Mouse (Mus musculus): Measurements from ENCODE around the gene Serpinb9d. TPM values are rescaled to one million over a fixed set of nuclear protein-coding genes. Genes with fewer than 3 reads are reported as not detected.
"Not testable (repeated sequence)": the region's sequence is repeated elsewhere in the genome, so short reads cannot be mapped to it uniquely, and the experiment has no call there.

The Serpinb9d gene
- total RNA-seq (2021) = not detected
- long read RNA-seq, experiment 1 = 0 reads
- long read RNA-seq, experiment 2 = 0 reads

DNA sequence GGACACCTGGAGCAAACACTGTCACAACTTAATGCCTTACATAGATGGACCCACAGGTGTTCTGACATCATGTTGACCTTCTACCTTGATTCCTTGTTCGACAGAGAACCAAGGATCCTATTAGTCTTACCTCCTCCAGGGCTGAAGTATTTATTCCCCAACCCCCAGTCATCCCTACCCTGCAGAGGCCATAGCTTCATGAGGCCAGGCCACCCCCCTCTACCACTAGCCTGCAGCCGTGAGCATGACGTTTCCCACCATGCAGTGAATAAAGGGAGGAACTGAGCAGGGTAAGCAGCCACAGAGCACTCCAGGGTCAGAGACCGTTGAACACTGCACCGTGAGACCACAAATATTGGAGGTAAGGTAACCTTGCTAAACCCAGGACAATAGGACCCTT is at the start of gene Serpinb9d:
TSS of gene Serpinb9d (plus strand) at position 301 of the 400 bp plus-strand sequence.
- no peak for DNase-seq (ENCODE audit: low spot score in 2 of 2)

DNA sequence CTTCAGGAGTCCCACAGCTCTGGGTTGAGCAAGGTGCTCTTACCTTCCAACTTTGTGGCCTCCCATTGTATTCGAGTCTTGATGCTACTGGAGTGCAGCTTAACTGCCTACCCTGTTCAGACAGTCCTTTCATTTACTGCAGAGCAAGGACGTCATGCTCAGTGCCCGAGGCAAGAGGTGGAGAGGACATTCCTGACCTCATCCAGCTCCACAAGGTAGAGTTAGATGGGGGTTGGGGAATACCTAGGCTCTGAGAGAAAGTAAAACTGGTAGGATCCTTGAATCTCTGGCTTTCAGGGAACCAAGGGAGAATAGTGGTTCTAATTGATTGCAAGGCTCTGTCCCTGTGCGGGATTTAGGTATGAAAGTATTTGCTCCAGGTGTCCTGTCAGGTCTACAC is 33.1 kb upstream of the Serpinb9d start, which contains the start of gene Serpinb9c:
TSS of gene Serpinb9c (minus strand) at position 101 of the 400 bp plus-strand sequence.
- no peak for DNase-seq (ENCODE audit: low spot score in 2 of 2)

DNA sequence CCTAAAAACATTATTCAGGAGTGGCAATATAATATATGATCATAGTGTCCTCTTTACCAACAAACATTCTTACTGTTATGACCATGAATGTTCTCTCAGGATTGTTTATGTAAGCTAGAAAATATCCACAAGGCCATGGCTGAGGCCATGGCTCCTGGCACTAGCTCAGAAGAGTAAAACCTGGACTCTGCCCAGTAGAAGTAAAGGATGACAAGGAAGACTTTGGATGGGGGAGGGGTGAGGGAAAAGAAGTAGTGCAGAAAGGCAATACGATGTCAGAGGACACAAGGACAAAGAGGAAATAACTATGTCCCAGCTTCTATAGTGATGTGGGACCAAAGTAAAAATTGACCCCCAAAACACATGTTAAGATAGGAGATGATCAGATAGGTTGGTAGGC is 2.3 kb upstream of the Serpinb9d start:
- DNase-seq (ENCODE audit: low spot score in 2 of 2) = not testable (repeated sequence)

GRCm38 (mm10) chr13:33199740-33200139 is 7.0 kb downstream of the Serpinb9d start:
- DNase-seq (ENCODE audit: low spot score in 2 of 2) = peak in 1 of 2 experiments; percentile 11

GRCm38 (mm10) chr13:33249312-33249711 is 56.6 kb downstream of the Serpinb9d start, which contains the start of gene Serpinb9e:
Gene Serpinb9e, plus strand, starts transcription at chr13:33249612.
- not testable (repeated sequence) for DNase-seq (ENCODE audit: low spot score in 2 of 2)

Other genes starting within 250 kb of the Serpinb9d start
- 10 to 100 TPM in 1 of 2 experiments, 1 to 10 TPM in 1; 9.1 to 23.9 TPM for gene Serpinb6b, start 227.8 kb upstream of the Serpinb9d start, total RNA-seq (2021)
- 10 to 100 TPM; 18.6 to 19.3 TPM for gene Serpinb9, start 189.7 kb upstream of the Serpinb9d start, total RNA-seq (2021)
- gene Serpinb9b, start 165.5 kb upstream of the Serpinb9d start, total RNA-seq (2021) = under 1 TPM in 1 of 2 experiments, not detected in 1; 0.10 TPM
- under 1 TPM in 1 of 2 experiments, not detected in 1; 0.30 TPM for gene Serpinb1b, start 114.4 kb upstream of the Serpinb9d start, total RNA-seq (2021)
- not detected for gene Serpinb9c, start 33.2 kb upstream of the Serpinb9d start, total RNA-seq (2021)
- not detected for gene Serpinb9e, start 56.7 kb downstream of the Serpinb9d start, total RNA-seq (2021)
- not detected for gene Serpinb9f, start 131.1 kb downstream of the Serpinb9d start, total RNA-seq (2021)
- gene Gm11397, start 202.8 kb downstream of the Serpinb9d start, total RNA-seq (2021) = not detected

Data from adrenal gland, adult 18-20 months (tissue).